Mouse (Mus musculus): ENCODE results near the gene 1700021F05Rik. TPM values are rescaled to one million over a fixed set of nuclear protein-coding genes. Genes with fewer than 3 reads are reported as not detected.

The 1700021F05Rik gene
- polyA plus RNA-seq (2012; rRNA removed) = 6.9 and 10.0 TPM in 2 replicates

- no peaks in the 10 kb centered on the region for H3K27me3 ChIP-seq (ENCODE audit: control insufficient read depth, insufficient read depth, low read length)
- peak within 1 kb of the TSS; percentile 94 for H3K4me3 ChIP-seq (ENCODE audit: control insufficient read depth, low read depth, low read length)
- peak within 1 kb of the TSS; percentile 60 for H3K27ac ChIP-seq (ENCODE audit: control insufficient read depth, insufficient read depth, low read depth, low read length)
- H3K36me3 ChIP-seq (ENCODE audit: control insufficient read depth, insufficient read depth, low read length) = no peaks in the 10 kb centered on the region
- peak; percentile 94; the same call in 1 of the 2 replicates for TF ChIP-seq CTCF (IDR thresholded peaks at IDR 0.05; ENCODE audit: control insufficient read depth, insufficient read depth, insufficient replicate concordance, low read depth, low read length)
- peak; percentile 77 for TF ChIP-seq POLR2A (IDR thresholded peaks at IDR 0.05; ENCODE audit: control insufficient read depth, low read depth, low read length)
- H3K4me1 ChIP-seq (ENCODE audit: control insufficient read depth, insufficient read depth, low read length) = no peaks in the 10 kb centered on the region; the same call in 1 of the 2 replicates
Measured at GRCm38 (mm10) chr10:43540442-43541152, at the start of gene 1700021F05Rik. Gene 1700021F05Rik (minus strand): TSS chr10:43540994.

- Histone ChIP-seq H3K27ac (ENCODE audit: control insufficient read depth, insufficient read depth, low read depth, low read length) (no peak overlapping the region), H3K27me3 (ENCODE audit: control insufficient read depth, insufficient read depth, low read length) (no peaks in the 10 kb centered on the region), H3K36me3 (ENCODE audit: control insufficient read depth, insufficient read depth, low read length) (no peaks in the 10 kb centered on the region), H3K4me3 (ENCODE audit: control insufficient read depth, low read depth, low read length) (no peak overlapping the region), H3K4me1 (ENCODE audit: control insufficient read depth, insufficient read depth, low read length) (no peaks in the 10 kb centered on the region)
- TF ChIP-seq POLR2A (IDR thresholded peaks at IDR 0.05; ENCODE audit: control insufficient read depth, low read depth, low read length) (no peak), CTCF (IDR thresholded peaks at IDR 0.05; ENCODE audit: control insufficient read depth, insufficient read depth, insufficient replicate concordance, low read depth, low read length) (no peak)
Measured at GRCm38 (mm10) chr10:43588470-43589177, 47.8 kb upstream of the 1700021F05Rik start.

- Histone ChIP-seq H3K36me3 (ENCODE audit: control insufficient read depth, insufficient read depth, low read length) (no peaks in the 10 kb centered on the region), H3K27me3 (ENCODE audit: control insufficient read depth, insufficient read depth, low read length) (no peaks in the 10 kb centered on the region), H3K4me1 (ENCODE audit: control insufficient read depth, insufficient read depth, low read length) (peaks cover 9% of the 10 kb centered on the region), H3K27ac (ENCODE audit: control insufficient read depth, insufficient read depth, low read depth, low read length) (no peak overlapping the region), H3K4me3 (ENCODE audit: control insufficient read depth, low read depth, low read length) (no peak overlapping the region)
- TF ChIP-seq CTCF (IDR thresholded peaks at IDR 0.05; ENCODE audit: control insufficient read depth, insufficient read depth, insufficient replicate concordance, low read depth, low read length) (no peak), POLR2A (IDR thresholded peaks at IDR 0.05; ENCODE audit: control insufficient read depth, low read depth, low read length) (no peak)
Measured at GRCm38 (mm10) chr10:43584538-43584937, 43.7 kb upstream of the 1700021F05Rik start.

GRCm38 (mm10) chr10:43581260-43581659 is 40.5 kb upstream of the 1700021F05Rik start:
- no peak overlapping the region for H3K27ac ChIP-seq (ENCODE audit: control insufficient read depth, insufficient read depth, low read depth, low read length)

GRCm38 (mm10) chr10:43580649-43581078 is 39.9 kb upstream of the 1700021F05Rik start:
- H3K4me1 ChIP-seq (ENCODE audit: control insufficient read depth, insufficient read depth, low read length) = peaks cover 17% of the 10 kb centered on the region
- TF ChIP-seq CTCF (IDR thresholded peaks at IDR 0.05; ENCODE audit: control insufficient read depth, insufficient read depth, insufficient replicate concordance, low read depth, low read length) (no peak), POLR2A (IDR thresholded peaks at IDR 0.05; ENCODE audit: control insufficient read depth, low read depth, low read length) (no peak)
- no peaks in the 10 kb centered on the region for H3K27me3 ChIP-seq (ENCODE audit: control insufficient read depth, insufficient read depth, low read length)
- H3K4me3 ChIP-seq (ENCODE audit: control insufficient read depth, low read depth, low read length) = peak overlapping the region; percentile 25
- H3K27ac ChIP-seq (ENCODE audit: control insufficient read depth, insufficient read depth, low read depth, low read length) = no peak overlapping the region
- H3K36me3 ChIP-seq (ENCODE audit: control insufficient read depth, insufficient read depth, low read length) = no peaks in the 10 kb centered on the region

More at GRCm38 (mm10) chr10:43581260-43581659, 40.5 kb upstream of the 1700021F05Rik start:
- Histone ChIP-seq H3K4me3 (ENCODE audit: control insufficient read depth, low read depth, low read length) (no peak overlapping the region), H3K36me3 (ENCODE audit: control insufficient read depth, insufficient read depth, low read length) (no peaks in the 10 kb centered on the region), H3K4me1 (ENCODE audit: control insufficient read depth, insufficient read depth, low read length) (peaks cover 17% of the 10 kb centered on the region), H3K27me3 (ENCODE audit: control insufficient read depth, insufficient read depth, low read length) (no peaks in the 10 kb centered on the region)
- no peak for TF ChIP-seq POLR2A (IDR thresholded peaks at IDR 0.05; ENCODE audit: control insufficient read depth, low read depth, low read length)
- no peak for TF ChIP-seq CTCF (IDR thresholded peaks at IDR 0.05; ENCODE audit: control insufficient read depth, insufficient read depth, insufficient replicate concordance, low read depth, low read length)

- H3K27ac ChIP-seq (ENCODE audit: control insufficient read depth, insufficient read depth, low read depth, low read length) = no peak overlapping the region
- peak overlapping the region; percentile 80 for H3K4me3 ChIP-seq (ENCODE audit: control insufficient read depth, low read depth, low read length)
- TF ChIP-seq POLR2A (IDR thresholded peaks at IDR 0.05; ENCODE audit: control insufficient read depth, low read depth, low read length) (no peak), CTCF (IDR thresholded peaks at IDR 0.05; ENCODE audit: control insufficient read depth, insufficient read depth, insufficient replicate concordance, low read depth, low read length) (no peak)
- H3K4me1 ChIP-seq (ENCODE audit: control insufficient read depth, insufficient read depth, low read length) = peaks cover 17% of the 10 kb centered on the region
- H3K36me3 ChIP-seq (ENCODE audit: control insufficient read depth, insufficient read depth, low read length) = no peaks in the 10 kb centered on the region
- no peaks in the 10 kb centered on the region for H3K27me3 ChIP-seq (ENCODE audit: control insufficient read depth, insufficient read depth, low read length)
Measured at GRCm38 (mm10) chr10:43579381-43580261, 38.8 kb upstream of the 1700021F05Rik start.
